Mouse (Mus musculus) ES-Bruce4 (cell line): Measurements from ENCODE around the gene Pex11a. TPM values are rescaled to one million over a fixed set of nuclear protein-coding genes. Genes with fewer than 3 reads are reported as not detected.
"Not testable (repeated sequence)": the region's sequence is repeated elsewhere in the genome, so short reads cannot be mapped to it uniquely, and the experiment has no call there.

Experiments
- H3K27ac ChIP-seq: 2 replicates; pipeline ENCODE4 v1.5.1; 2012; ENCODE audit warnings: low read length, inconsistent platforms; ENCODE audit not compliant: insufficient read depth
- H3K27me3 ChIP-seq: 2 replicates; pipeline ENCODE4 v1.6.1; 2012; ENCODE audit warnings: mild to moderate bottlenecking, low read length, inconsistent platforms; ENCODE audit not compliant: control insufficient read depth, poor library complexity, insufficient read depth, severe bottlenecking
- H3K36me3 ChIP-seq: 2 replicates; pipeline ENCODE4 v1.6.1; 2012; ENCODE audit warnings: inconsistent platforms, mild to moderate bottlenecking, low read length, moderate library complexity; ENCODE audit not compliant: control insufficient read depth, poor library complexity, insufficient read depth, severe bottlenecking
- H3K4me1 ChIP-seq: one replicate; pipeline ENCODE4 v1.8.1; 2011; ENCODE audit warnings: low read length; ENCODE audit not compliant: control insufficient read depth, insufficient read depth
- H3K4me3 ChIP-seq: 2 replicates; pipeline ENCODE4 v1.5.1; 2011; ENCODE audit warnings: low read depth, mild to moderate bottlenecking, low read length
- H3K9ac ChIP-seq: 2 replicates; pipeline ENCODE4 v1.6.1; 2012; ENCODE audit warnings: low read depth, mild to moderate bottlenecking, inconsistent platforms; ENCODE audit not compliant: poor library complexity, severe bottlenecking
- H3K9me3 ChIP-seq: replicated peaks from 2 replicates; pipeline ENCODE4 v1.6.1; 2012; ENCODE audit warnings: mild to moderate bottlenecking, low read length, inconsistent platforms; ENCODE audit not compliant: control insufficient read depth, poor library complexity, insufficient read depth, severe bottlenecking
- CTCF ChIP-seq: IDR thresholded peaks from one replicate; pipeline ENCODE4 v1.8.1; 2011; ENCODE audit warnings: low read depth, low read length
- EP300 ChIP-seq: IDR thresholded peaks from 2 replicates; pipeline ENCODE4 v1.6.1; 2011; ENCODE audit warnings: low read depth, low read length; ENCODE audit not compliant: insufficient read depth
- POLR2A ChIP-seq: IDR thresholded peaks from one replicate; pipeline ENCODE4 v1.8.1; 2011; ENCODE audit warnings: low read length; ENCODE audit not compliant: insufficient read depth
- polyA plus RNA-seq: library from polyadenylated mRNA; stranded (reverse); fragments of >200 nt; gene quantifications from 2 replicates; pipeline ENCODE4 v1.2.4, GENCODE M21; 2011; ENCODE audit warnings: low read depth; ENCODE audit not compliant: missing spikeins, insufficient read depth, insufficient read length

Gene Pex11a
- 7.8 and 8.7 TPM in 2 replicates for polyA plus RNA-seq

DNA sequence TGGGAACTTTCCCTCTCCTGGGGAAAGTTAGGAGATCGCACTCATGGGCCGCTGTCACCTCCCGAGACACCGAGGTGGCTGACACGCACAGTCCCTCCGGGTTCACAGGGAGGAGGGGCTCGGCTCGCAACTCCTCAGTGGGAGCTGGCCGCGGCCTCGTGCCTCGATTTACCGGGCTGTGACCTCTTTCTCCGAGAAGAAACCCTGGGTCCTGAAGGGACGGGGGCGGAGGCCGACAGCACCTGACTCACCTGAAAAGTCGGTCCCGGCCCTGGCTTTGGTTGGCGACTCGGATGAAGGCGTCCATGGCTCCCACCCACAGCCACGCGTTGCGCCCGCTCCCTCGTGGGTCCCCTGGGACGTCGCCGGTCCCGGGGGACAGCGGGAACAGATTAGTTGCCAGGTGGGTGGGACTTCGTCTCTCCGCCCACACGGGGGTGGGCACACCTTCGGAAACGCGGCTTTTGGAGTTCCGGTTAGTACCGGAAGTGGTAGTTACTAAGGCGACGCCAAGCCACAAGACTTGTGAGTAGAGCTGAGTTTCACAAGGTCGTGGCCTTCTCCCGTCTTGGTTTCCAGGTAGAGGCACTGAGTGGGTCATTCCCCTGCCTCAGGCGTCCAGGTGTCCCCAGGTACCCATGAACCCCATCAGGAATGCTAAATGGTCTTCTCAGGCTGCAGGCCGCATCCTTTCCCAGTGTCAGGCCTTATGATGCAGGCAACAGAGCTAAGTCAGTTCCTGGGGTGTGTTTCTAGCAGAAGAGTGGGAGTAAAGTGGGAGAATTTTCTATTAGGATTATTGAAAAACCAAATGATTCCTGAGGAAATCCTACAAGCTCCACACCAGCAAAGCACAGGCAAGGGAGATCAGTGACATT lies at the start of gene Pex11a, which contains the start of gene Wdr93:
Gene Pex11a, minus strand, starts transcription at position 473 of the 878 bp plus-strand sequence.
Gene Wdr93, plus strand, starts transcription at position 505 of the 878 bp plus-strand sequence.
- Histone ChIP-seq H3K27me3 (no peaks in the 10 kb centered on the region), H3K27ac (no peak within 1 kb of the TSS), H3K9me3 (no peaks in the 10 kb centered on the region), H3K4me1 (no peaks in the 10 kb centered on the region), H3K36me3 (no peaks in the 10 kb centered on the region), H3K4me3 (peak within 1 kb of the TSS; percentile 92), H3K9ac (peak within 1 kb of the TSS; percentile 80)
- no peak for TF ChIP-seq CTCF
- no peak for TF ChIP-seq POLR2A
- no peak for TF ChIP-seq EP300

DNA sequence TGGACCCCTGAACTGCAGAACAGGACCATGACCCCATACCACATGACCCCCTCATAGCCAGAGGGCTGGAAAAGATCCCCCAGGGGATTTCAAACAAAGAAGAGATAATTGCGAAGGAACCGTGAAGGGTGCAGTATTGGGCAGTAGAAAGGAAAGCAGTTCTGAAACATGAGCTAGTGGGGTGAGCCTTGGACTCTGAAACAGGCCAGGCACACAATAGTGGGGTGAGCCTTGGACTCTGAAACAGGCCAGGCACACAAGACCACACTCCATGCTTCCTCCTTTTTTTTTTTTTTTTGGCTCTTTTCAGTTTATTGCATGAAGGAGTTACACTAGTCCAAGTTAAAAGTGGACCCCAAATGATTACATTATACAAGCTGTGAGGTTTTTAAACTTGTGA lies 46.9 kb upstream of the Pex11a start:
- H3K36me3 ChIP-seq, H3K27ac ChIP-seq, H3K9ac ChIP-seq, H3K4me1 ChIP-seq, H3K4me3 ChIP-seq, H3K27me3 ChIP-seq, H3K9me3 ChIP-seq: not testable (repeated sequence)

DNA sequence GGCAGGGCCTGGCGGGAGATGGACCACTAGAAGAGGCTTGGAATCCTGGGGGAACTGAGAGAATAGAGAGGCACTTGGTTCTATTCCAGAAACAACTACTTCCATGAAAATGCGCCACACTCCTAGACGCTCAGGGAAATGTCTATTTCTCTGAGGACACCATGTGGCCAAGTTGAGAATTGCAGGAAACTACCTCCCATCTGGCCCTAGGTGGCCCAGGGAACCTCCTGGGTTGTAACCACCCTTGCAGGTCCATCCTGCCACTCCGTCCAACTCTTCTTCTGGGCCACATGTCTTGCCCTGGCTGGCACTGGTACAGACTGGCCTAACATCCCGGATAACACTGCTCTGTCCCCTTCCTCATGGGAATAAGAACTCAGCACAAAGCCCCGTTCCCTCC lies 43.4 kb upstream of the Pex11a start:
- Histone ChIP-seq H3K27ac (no peak overlapping the region), H3K4me3 (no peak overlapping the region), H3K36me3 (no peaks in the 10 kb centered on the region), H3K4me1 (no peaks in the 10 kb centered on the region), H3K9me3 (no peaks in the 10 kb centered on the region), H3K27me3 (no peaks in the 10 kb centered on the region), H3K9ac (no peak overlapping the region; the same call in 1 of the 2 replicates)
- TF ChIP-seq EP300: no peak
- peak; percentile 49 for TF ChIP-seq CTCF
- no peak for TF ChIP-seq POLR2A

DNA sequence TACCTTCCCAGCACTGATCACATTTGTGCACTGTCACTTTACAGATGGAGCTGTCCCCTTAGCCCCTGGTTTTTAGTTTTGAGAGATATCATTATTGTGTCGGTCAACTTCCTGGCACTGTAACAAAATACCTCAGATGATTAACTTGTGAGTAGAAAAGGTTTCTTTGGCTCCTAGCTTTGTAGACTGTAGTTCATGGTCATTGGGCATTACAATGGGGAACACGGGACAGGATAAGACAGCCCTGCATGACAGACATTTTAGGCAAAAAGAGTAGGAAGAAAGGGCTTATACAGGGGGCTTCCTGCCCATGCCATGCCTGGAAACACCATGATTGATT lies 39.6 kb upstream of the Pex11a start:
- Histone ChIP-seq H3K4me3 (no peak overlapping the region), H3K27ac (no peak overlapping the region), H3K4me1 (no peaks in the 10 kb centered on the region), H3K36me3 (no peaks in the 10 kb centered on the region), H3K9ac (no peak overlapping the region), H3K27me3 (no peaks in the 10 kb centered on the region), H3K9me3 (no peaks in the 10 kb centered on the region)
- TF ChIP-seq EP300: no peak
- TF ChIP-seq POLR2A: no peak
- TF ChIP-seq CTCF: no peak

DNA sequence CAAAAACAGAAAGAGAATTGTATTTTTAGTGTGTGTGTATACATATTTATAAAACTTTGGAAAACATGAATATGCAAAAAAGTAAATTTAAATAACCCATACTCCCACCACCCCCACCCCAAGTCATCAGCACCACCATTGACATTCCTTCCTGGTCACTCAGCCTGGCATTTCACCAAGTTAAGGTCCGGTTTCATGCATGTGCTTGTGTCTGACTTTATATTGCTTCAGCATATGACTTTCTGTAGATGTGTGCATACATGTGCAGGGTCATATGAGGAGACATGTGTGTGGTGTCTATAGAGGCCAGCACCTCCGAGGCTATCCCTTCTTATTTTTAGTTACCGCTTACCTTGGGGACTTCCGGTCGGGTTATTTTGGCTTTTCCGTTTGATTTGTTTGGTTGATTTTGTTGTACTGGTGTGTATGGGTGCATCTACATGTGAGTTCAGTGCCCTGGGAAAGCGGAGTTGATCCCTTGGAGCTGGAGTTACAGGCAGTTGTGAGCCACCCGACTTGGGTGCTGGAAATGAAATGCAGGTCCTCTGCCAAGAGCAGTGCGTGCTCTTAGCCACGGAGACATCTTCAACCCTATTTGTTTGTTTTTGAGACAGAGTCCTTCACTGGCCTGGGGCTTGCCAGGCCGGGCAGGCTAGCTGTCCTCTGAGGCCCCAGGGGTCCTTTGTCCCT lies 39.0 kb upstream of the Pex11a start:
- H3K9ac ChIP-seq: no peak overlapping the region
- TF ChIP-seq CTCF (no peak), EP300 (no peak), POLR2A (no peak)
- H3K9me3 ChIP-seq: no peaks in the 10 kb centered on the region
- no peaks in the 10 kb centered on the region for H3K4me1 ChIP-seq
- no peaks in the 10 kb centered on the region for H3K27me3 ChIP-seq
- H3K4me3 ChIP-seq: no peak overlapping the region
- H3K36me3 ChIP-seq: no peaks in the 10 kb centered on the region
- H3K27ac ChIP-seq: no peak overlapping the region
